Mouse (Mus musculus) thymus, adult 2 months (tissue): Measurements from ENCODE around the gene Gan. TPM values are rescaled to one million over a fixed set of nuclear protein-coding genes. Genes with fewer than 3 reads are reported as not detected.

Experiments
- DNase-seq: peaks from one replicate; pipeline ENCODE4 v3.0.0; 2021
- H3K27ac ChIP-seq: fragments of 200-500 bp; 2 replicates; pipeline ENCODE4 v1.5.1; 2012; ENCODE audit warnings: low read length, control low read depth; ENCODE audit not compliant: control insufficient read depth, insufficient read depth
- H3K27me3 ChIP-seq: fragments of 200-500 bp; 2 replicates; pipeline ENCODE4 v1.6.1; 2012; ENCODE audit warnings: mild to moderate bottlenecking, low read length, moderate library complexity, mixed read lengths; ENCODE audit not compliant: control insufficient read depth, insufficient read depth
- H3K36me3 ChIP-seq: fragments of 200-500 bp; 2 replicates; pipeline ENCODE4 v1.6.1; 2012; ENCODE audit warnings: mild to moderate bottlenecking, low read length, moderate library complexity; ENCODE audit not compliant: control insufficient read depth, insufficient read depth
- H3K4me1 ChIP-seq: fragments of 200-500 bp; replicated peaks from 2 replicates; pipeline ENCODE4 v1.6.1; 2012; ENCODE audit warnings: low read length; ENCODE audit not compliant: control insufficient read depth, insufficient read depth
- H3K4me3 ChIP-seq: fragments of 200-500 bp; 2 replicates; pipeline ENCODE4 v1.5.1; 2012; ENCODE audit warnings: mild to moderate bottlenecking, low read length, control low read depth, moderate library complexity; ENCODE audit not compliant: control insufficient read depth, insufficient read depth
- CTCF ChIP-seq: fragments of 200-500 bp; IDR thresholded peaks from 2 replicates; pipeline ENCODE4 v1.5.1; 2012; ENCODE audit warnings: mild to moderate bottlenecking, control low read depth, low read length, moderate library complexity, borderline replicate concordance; ENCODE audit not compliant: control insufficient read depth, poor library complexity, insufficient read depth; ENCODE audit errors: extremely low read depth
- POLR2A ChIP-seq: fragments of 200-500 bp; IDR thresholded peaks from 2 replicates; pipeline ENCODE4 v1.6.1; 2012; ENCODE audit warnings: mild to moderate bottlenecking, low read length, control low read depth, moderate library complexity; ENCODE audit not compliant: control insufficient read depth, poor library complexity, insufficient read depth; ENCODE audit errors: extremely low read depth
- WGBS: fragments of 180-500 bp; shearing (Covaris S2); methylation state at CpG from one replicate; pipeline ENCODE4 v1.1.7; 2018; 5-methylcytosine and 5-hydroxymethylcytosine counted together
- polyA plus RNA-seq: library from polyadenylated mRNA; depleted of rRNA; stranded (reverse); fragments of >200 nt; gene quantifications from 2 replicates; pipeline ENCODE4 v1.2.3, GENCODE M21; 2012

The Gan gene
- polyA plus RNA-seq, 1 experiment, result 6.3 TPM

DNA sequence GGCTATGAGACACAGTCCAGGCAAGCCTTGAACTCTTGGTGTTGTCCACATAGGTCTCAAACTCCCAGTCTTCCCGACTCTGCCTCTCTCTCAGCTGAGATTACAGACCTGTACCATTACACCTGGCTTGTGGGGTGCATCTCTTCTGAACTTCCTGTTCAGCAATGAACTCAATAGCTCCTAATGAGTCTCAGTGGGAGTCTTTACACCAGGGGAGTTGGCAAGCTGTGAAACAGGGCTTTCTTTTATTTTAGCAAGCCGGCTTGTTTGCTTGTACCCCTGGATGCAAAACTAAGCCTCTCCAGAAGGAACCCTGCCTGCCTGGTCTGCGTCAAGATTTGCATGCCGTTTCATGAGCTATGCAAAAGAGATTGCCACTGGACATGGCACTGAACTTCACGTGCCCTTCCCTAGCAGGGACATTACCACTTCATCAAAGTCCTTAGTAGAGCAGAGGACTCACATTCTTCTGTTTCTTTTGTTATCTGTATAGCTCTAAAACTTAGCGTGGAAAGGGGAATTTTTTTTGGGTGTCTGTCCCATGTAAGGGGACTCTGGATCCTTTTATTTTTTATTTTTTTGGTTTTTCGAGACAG is 93.2 kb downstream of the Gan start:
- peaks cover 14% of the 10 kb centered on the region for H3K4me1 ChIP-seq

DNA sequence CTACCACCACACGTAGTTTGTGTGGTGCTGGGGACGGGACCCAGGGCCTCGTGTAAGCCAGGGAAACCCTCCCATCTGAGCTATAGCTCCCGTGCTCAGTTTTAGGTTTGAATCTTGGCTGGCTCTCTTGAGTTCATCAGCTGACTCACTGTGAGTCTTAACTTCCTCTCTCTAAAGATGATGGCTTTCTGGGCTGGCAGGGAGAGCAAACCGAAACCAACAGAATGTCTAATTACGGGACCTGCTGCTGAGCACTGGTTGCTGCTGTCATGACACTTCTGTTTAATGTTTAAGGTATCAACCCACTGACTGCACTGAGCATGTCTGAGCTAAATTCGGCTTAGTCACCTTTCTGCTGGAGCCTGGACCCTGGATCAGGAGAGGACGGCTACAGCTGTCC is 94.7 kb downstream of the Gan start:
- H3K27me3 ChIP-seq, result no peaks in the 10 kb centered on the region
- WGBS, result 62% methylated on average over 8 of the region's 8 CpGs

More for the DNA sequence above, 93.2 kb downstream of the Gan start:
- 87% methylated on average over 7 of the region's 7 CpGs for WGBS
- no peak for TF ChIP-seq POLR2A
- no peak for TF ChIP-seq CTCF
- no peaks in the 10 kb centered on the region for H3K27me3 ChIP-seq
- H3K27ac ChIP-seq, result no peak overlapping the region
- no peaks in the 10 kb centered on the region for H3K36me3 ChIP-seq
- no peak overlapping the region for H3K4me3 ChIP-seq
- DNase-seq, result no peak

DNA sequence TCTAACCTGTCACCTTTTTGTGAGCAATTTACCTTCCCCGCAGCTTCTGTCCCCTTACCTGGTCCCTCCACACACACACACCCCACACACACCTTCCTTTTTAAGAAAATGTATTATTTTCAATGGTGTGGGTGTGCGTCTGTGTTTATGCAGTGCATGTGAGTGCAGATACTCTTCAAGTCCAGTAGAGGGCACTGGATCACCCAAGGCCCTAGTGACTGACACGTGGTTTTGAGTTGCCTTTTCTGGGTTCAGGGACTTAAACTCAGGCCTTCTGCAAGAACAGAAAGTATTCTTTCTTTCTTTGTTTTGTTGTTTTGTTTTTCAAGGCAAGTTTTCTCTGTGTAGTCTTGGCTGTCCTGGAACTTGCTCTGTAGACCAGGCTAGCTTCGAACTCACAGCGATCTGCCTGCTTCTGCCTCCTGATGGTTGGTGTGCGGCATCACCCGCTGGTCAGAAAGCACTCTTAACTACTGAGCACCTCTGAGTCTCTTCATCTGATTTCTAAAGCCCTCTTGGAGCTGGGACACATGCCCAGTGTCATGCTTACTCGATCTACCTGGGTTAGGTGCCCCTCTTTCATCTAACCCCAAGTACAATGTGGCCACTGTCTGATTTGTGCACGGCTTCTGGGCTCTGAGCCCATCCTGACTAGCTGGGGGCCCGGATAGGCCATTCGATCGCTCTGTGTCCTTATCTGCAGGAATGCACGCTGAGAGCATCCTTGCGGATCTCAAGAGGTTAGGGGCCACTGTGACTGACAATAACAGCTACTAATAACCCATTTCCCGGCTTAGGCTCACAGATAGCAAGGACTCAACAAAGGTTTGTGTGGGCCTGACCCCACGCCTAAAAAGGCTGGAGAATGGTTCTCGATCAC is 95.7 kb downstream of the Gan start:
- Histone ChIP-seq H3K4me3 (no peak overlapping the region), H3K36me3 (no peaks in the 10 kb centered on the region), H3K27me3 (no peaks in the 10 kb centered on the region), H3K27ac (no peak overlapping the region), H3K4me1 (peaks cover 8% of the 10 kb centered on the region)
- WGBS, result 97% methylated on average over 17 of the region's 17 CpGs
- no peak for TF ChIP-seq CTCF
- no peak for DNase-seq

More for the DNA sequence above, 94.7 kb downstream of the Gan start:
- Histone ChIP-seq H3K4me3 (no peak overlapping the region), H3K36me3 (no peaks in the 10 kb centered on the region), H3K27ac (no peak overlapping the region), H3K4me1 (peaks cover 14% of the 10 kb centered on the region)
- no peak for DNase-seq
- TF ChIP-seq CTCF (no peak), POLR2A (no peak)

DNA sequence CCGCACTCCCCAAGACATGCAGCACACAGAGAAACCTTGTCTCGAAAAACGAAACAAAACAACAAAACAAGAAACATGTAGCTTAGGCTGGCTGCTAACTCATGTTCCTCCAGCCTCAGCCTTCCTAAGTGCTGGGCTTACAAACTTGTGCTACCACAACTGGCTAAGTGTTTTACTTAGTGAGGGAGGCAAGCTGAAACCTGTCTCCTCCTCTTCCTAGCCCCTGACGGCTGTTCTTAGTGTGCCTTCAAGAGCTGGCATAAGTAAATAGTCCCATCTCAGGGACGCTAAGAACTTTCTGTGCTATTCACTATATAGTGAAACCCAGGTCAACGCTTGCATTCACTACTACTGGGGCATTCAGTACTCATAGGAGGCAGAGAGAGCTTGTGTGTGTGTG is 96.6 kb downstream of the Gan start:
- H3K4me1 ChIP-seq, result peaks cover 14% of the 10 kb centered on the region
- no peaks in the 10 kb centered on the region for H3K27me3 ChIP-seq
- no peak for DNase-seq
- no peaks in the 10 kb centered on the region for H3K36me3 ChIP-seq
- WGBS, result 93% methylated on average over 6 of the region's 6 CpGs
- H3K4me3 ChIP-seq, result no peak overlapping the region
- TF ChIP-seq CTCF, result no peak
- no peak for TF ChIP-seq POLR2A
- H3K27ac ChIP-seq, result no peak overlapping the region

- peak; percentile 94 for DNase-seq
- under 1% methylated on average over 90 of the region's 92 CpGs for WGBS
Measured at GRCm38 (mm10) chr8:117256292-117256938, 98.5 kb downstream of the Gan start.

DNA sequence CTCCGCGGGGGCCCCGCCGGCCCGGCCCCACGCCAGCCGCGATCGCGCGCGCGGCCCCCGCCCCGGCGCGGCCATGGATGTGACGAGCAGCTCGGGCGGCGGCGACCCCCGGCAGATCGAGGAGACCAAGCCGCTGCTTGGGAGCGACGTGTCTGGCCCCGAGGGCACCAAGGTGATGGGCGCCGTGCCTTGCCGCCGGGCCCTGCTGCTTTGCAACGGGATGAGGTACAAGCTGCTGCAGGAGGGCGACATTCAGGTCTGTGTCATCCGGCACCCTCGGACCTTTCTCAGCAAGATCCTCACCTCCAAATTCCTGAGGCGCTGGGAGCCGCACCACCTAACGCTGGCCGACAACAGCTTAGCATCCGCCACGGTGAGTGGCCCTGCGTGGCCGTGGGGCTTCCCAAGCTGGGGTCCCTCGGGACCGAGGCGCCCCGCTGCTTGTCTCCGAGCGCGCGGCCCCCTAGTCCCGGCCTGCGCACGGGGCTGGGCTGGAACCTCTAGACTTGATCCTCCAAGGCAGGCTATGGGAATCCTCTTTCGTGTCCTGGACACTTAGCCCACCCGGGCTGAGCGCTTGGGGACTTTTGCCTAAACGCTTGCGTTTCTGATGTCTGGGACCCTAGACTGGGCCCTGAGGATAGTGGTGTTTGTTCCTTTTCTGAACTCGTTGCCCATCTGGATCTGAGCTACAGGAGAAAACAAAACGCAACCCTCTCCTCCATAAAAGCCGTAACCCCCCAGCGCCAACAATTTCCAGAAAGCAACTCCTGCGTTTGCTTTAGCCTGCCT is 99.3 kb downstream of the Gan start, which contains the start of gene Cmip:
Gene Cmip, plus strand, starts transcription at position 36 of the 792 bp plus-strand sequence.
- 4% methylated on average over 65 of the region's 65 CpGs for WGBS
- Histone ChIP-seq H3K4me1 (peaks cover 39% of the 10 kb centered on the region), H3K36me3 (no peaks in the 10 kb centered on the region), H3K4me3 (peak within 1 kb of the TSS; percentile 99), H3K27ac (peak within 1 kb of the TSS; percentile 83), H3K27me3 (no peaks in the 10 kb centered on the region)
- TF ChIP-seq CTCF, result no peak
- TF ChIP-seq POLR2A, result no peak
- peak; percentile 57 for DNase-seq

More at GRCm38 (mm10) chr8:117256292-117256938, 98.5 kb downstream of the Gan start:
- peaks cover 32% of the 10 kb centered on the region for H3K4me1 ChIP-seq
- TF ChIP-seq CTCF (no peak), POLR2A (peak; percentile 82; the same call in 1 of the 2 replicates)
- no peaks in the 10 kb centered on the region for H3K36me3 ChIP-seq
- H3K27ac ChIP-seq, result no peak overlapping the region
- H3K27me3 ChIP-seq, result no peaks in the 10 kb centered on the region
- H3K4me3 ChIP-seq, result peak overlapping the region; percentile 39
